In genomic region chr9:60899201-60899600, GRCm38 (mm10) we compare ENCODE assay signal across 22 mouse cellular contexts.
A peak's percentile ranks its signal among the peaks of the same experiment; 100 is the strongest.
DNase-seq lines count a peak whose midpoint lies in the region; ATAC-seq and TF ChIP-seq lines count a peak whose summit lies in the region.
"Had no signal": no experiment of that assay in that cellular context is flagged by ENCODE, and none has a peak within 500 bp of the region (broad histone marks: within the 10 kb centered on the region; RNA-seq: fewer than 3 reads in every experiment).

No protein-coding gene starts in this region.

- no peaks in the 10 kb centered on the region for H3K36me3 ChIP-seq in heart, embryonic 11.5 days (ENCODE audit: control insufficient read depth, insufficient read depth, low read length)
- no peaks in the 10 kb centered on the region for H3K36me3 ChIP-seq in testis, adult 2 months (ENCODE audit: control insufficient read depth, insufficient read depth, low read length)
- H3K36me3 ChIP-seq: heart, embryonic 10.5 days; limb, embryonic 15.5 days; liver, embryonic 15.5 days; midbrain, embryonic 15.5 days; neural tube, embryonic 15.5 days; stomach, embryonic 15.5 days had no signal

- no peak overlapping the region for H3K4me3 ChIP-seq in heart, embryonic 11.5 days (ENCODE audit: low read depth, low read length)
- no peak overlapping the region for H3K4me3 ChIP-seq in testis, adult 2 months (ENCODE audit: control insufficient read depth, low read depth, low read length)
- H3K4me3 ChIP-seq: heart, embryonic 10.5 days; limb, embryonic 15.5 days; liver, embryonic 15.5 days; megakaryocyte, embryonic 14.5 days; midbrain, embryonic 15.5 days; neural tube, embryonic 15.5 days; stomach, embryonic 15.5 days had no signal

- no peaks in the 10 kb centered on the region for H3K27me3 ChIP-seq in heart, embryonic 11.5 days (ENCODE audit: control insufficient read depth, insufficient read depth, low read length)
- no peaks in the 10 kb centered on the region for H3K27me3 ChIP-seq in testis, adult 2 months (ENCODE audit: control insufficient read depth, insufficient read depth, low read length)
- H3K27me3 ChIP-seq: liver, embryonic 15.5 days; stomach, embryonic 15.5 days had no signal

- no peak overlapping the region for H3K4me2 ChIP-seq in heart, embryonic 11.5 days
- H3K4me2 ChIP-seq: limb, embryonic 15.5 days; liver, embryonic 15.5 days; midbrain, embryonic 15.5 days; neural tube, embryonic 15.5 days; stomach, embryonic 15.5 days had no signal

- no peak for TF ChIP-seq POLR2A in testis, adult 2 months (IDR thresholded peaks at IDR 0.05; ENCODE audit: control insufficient read depth, low read depth, low read length)

- H3K27ac ChIP-seq in heart, embryonic 11.5 days (ENCODE audit: low read depth, low read length) = no peak overlapping the region
- 0 out of 2 replicates have a peak overlapping the region, but pooled peaks have one; percentile 30 for H3K27ac ChIP-seq in testis, adult 2 months (ENCODE audit: control insufficient read depth, insufficient read depth, low read depth, low read length)
- H3K27ac ChIP-seq: limb, embryonic 15.5 days; liver, embryonic 15.5 days; midbrain, embryonic 15.5 days; neural tube, embryonic 15.5 days; stomach, embryonic 15.5 days had no signal

- peak; percentile 40 for DNase-seq in adrenal gland, adult 2 months
- DNase-seq in adrenal gland, postnatal 4 days (ENCODE audit: low spot score in 2 of 2) = no peak
- DNase-seq in heart, postnatal 25 days (ENCODE audit: low spot score) = no peak
- DNase-seq in testis, postnatal 14 days (ENCODE audit: low spot score) = no peak
- DNase-seq in cerebellum, adult 11-12 months = no peak
- DNase-seq in left cerebral cortex, postnatal 4 days = no peak
- DNase-seq: cerebellum, postnatal 14 days; heart, postnatal 36 days; kidney, adult 8-10 months; kidney, postnatal 25 days; thymus, postnatal 36 days had no signal

- peak overlapping the region; percentile 24; the same call in 1 of the 2 replicates for H3K9ac ChIP-seq in heart, embryonic 11.5 days (ENCODE audit: low read depth, low read length)
- H3K9ac ChIP-seq: limb, embryonic 15.5 days; liver, embryonic 15.5 days; midbrain, embryonic 15.5 days; neural tube, embryonic 15.5 days; stomach, embryonic 15.5 days had no signal

- intact Hi-C loops in heart, postnatal 25 days (cut with DNase I) = loop anchor here (5.0 kb wide), 1 partner anchor 798 kb away; no protein-coding TSS in a partner anchor
- intact Hi-C loops in left cerebral cortex, postnatal 4 days (cut with DNase I) = loop anchor here (10.0 kb wide), 1 partner anchor 476 kb away; the partner anchor contains the start of gene Tle3

- peaks cover 24% of the 10 kb centered on the region for H3K4me1 ChIP-seq in heart, embryonic 11.5 days (ENCODE audit: control insufficient read depth, insufficient read depth, low read length)
- no peaks in the 10 kb centered on the region; the same call in 1 of the 2 replicates for H3K4me1 ChIP-seq in testis, adult 2 months (ENCODE audit: control insufficient read depth, insufficient read depth, low read length)
- H3K4me1 ChIP-seq: liver, embryonic 15.5 days; megakaryocyte, embryonic 14.5 days had no signal

- no peak for ATAC-seq in heart, embryonic 11.5 days (replicated peaks; ENCODE audit: insufficient number of reproducible peaks, low FRiP score, low TSS enrichment)
- ATAC-seq: activated CD4-positive, CD25-positive, alpha-beta regulatory T cell, adult 4 months; midbrain, embryonic 15.5 days; Patski had no signal

- TF ChIP-seq CTCF in testis, adult 2 months (IDR thresholded peaks at IDR 0.05; ENCODE audit: control insufficient read depth, insufficient read depth, insufficient replicate concordance, low read depth, low read length) = no peak

- 45% methylated on average over 4 of the region's 4 CpGs for WGBS in heart, embryonic 11.5 days (ENCODE audit: insufficient replicate concordance)

- H3K9me3 ChIP-seq in heart, embryonic 11.5 days (replicated peaks; ENCODE audit: control insufficient read depth, low read length) = no peaks in the 10 kb centered on the region
- H3K9me3 ChIP-seq: heart, embryonic 10.5 days; limb, embryonic 15.5 days; liver, embryonic 15.5 days; megakaryocyte, embryonic 14.5 days; midbrain, embryonic 15.5 days; neural tube, embryonic 15.5 days; stomach, embryonic 15.5 days had no signal
